Mouse (Mus musculus) midbrain, postnatal 0 days (tissue): ENCODE measurements around the gene 4933430I17Rik. TPM values are rescaled to one million over a fixed set of nuclear protein-coding genes. Genes with fewer than 3 reads are reported as not detected.

ENCODE experiments used
- ATAC-seq: fragments of 200-750 bp; cut with Nextera tagmentation; 2 replicates; pipeline ENCODE4 v1.8.0; 2017; ENCODE audit warnings: moderate number of reproducible peaks, mild to moderate bottlenecking, moderate TSS enrichment, moderate library complexity; ENCODE audit not compliant: low FRiP score
- DNase-seq: peaks from one replicate; pipeline ENCODE4 v3.0.0-alpha.2; 2015; ENCODE audit warnings: low spot score
- H3K27ac ChIP-seq: fragments of 300-500 bp; sonication (generic); 2 replicates; pipeline ENCODE4 v1.5.1; 2014; ENCODE audit warnings: low read depth, mild to moderate bottlenecking, low read length, mixed read lengths
- H3K27me3 ChIP-seq: fragments of 300-500 bp; sonication (generic); 2 replicates; pipeline ENCODE4 v1.6.1; 2014; ENCODE audit warnings: low read length, control low read depth, mixed read lengths; ENCODE audit not compliant: insufficient read depth
- H3K36me3 ChIP-seq: fragments of 300-500 bp; sonication (generic); 2 replicates; pipeline ENCODE4 v1.6.1; 2014; ENCODE audit warnings: low read length, control low read depth, mixed read lengths; ENCODE audit not compliant: insufficient read depth
- H3K4me1 ChIP-seq: fragments of 300-500 bp; sonication (generic); 2 replicates; pipeline ENCODE4 v1.6.1; 2014; ENCODE audit warnings: mild to moderate bottlenecking, control low read depth, antibody characterized with exemption, low read length, mixed read lengths; ENCODE audit not compliant: insufficient read depth
- H3K4me2 ChIP-seq: fragments of 300-500 bp; sonication (generic); 2 replicates; pipeline ENCODE4 v1.6.1; 2014; ENCODE audit warnings: low read depth, mild to moderate bottlenecking, low read length, mixed read lengths; ENCODE audit not compliant: poor library complexity, severe bottlenecking
- H3K4me3 ChIP-seq: fragments of 300-500 bp; sonication (generic); 2 replicates; pipeline ENCODE4 v1.5.1; 2014; ENCODE audit warnings: low read depth, mild to moderate bottlenecking, low read length, moderate library complexity
- H3K9ac ChIP-seq: fragments of 300-500 bp; sonication (generic); replicated peaks from 2 replicates; pipeline ENCODE4 v1.6.1; 2014; ENCODE audit warnings: mild to moderate bottlenecking, low read length, moderate library complexity, mixed read lengths; ENCODE audit not compliant: poor library complexity, severe bottlenecking
- H3K9me3 ChIP-seq: fragments of 300-500 bp; sonication (generic); 2 replicates; pipeline ENCODE4 v1.6.1; 2016; ENCODE audit warnings: low read length, control low read depth
- CTCF ChIP-seq: IDR thresholded peaks from 2 replicates; pipeline ENCODE4 v1.5.1; 2016; ENCODE audit warnings: antibody characterized with exemption, mild to moderate bottlenecking
- WGBS: fragments of 180-500 bp; shearing (Covaris S2); extraction: QIAGEN DNeasy Blood & Tissue Kit; methylation state at CpG from one replicate; pipeline ENCODE4 v1.1.7; 2014; 5-methylcytosine and 5-hydroxymethylcytosine counted together
- polyA plus RNA-seq: library from polyadenylated mRNA; unstranded; fragments of >200 nt; fragmentation: Nextera tagmentation; extraction: Ambion mirVana; gene quantifications from 2 replicates; pipeline ENCODE4 v1.2.1, GENCODE M21; 2015
- total RNA-seq: library from RNA; depleted of rRNA; stranded (reverse); fragments of >200 nt; gene quantifications from 2 replicates; pipeline ENCODE4 v1.2.3, GENCODE M21; 2014

4933430I17Rik gene
- total and polyA plus RNA-seq, 2 experiments from 2014 or later, result 0.38 to 0.80 TPM

- no peak for TF ChIP-seq CTCF
- 90% methylated on average over 2 of the region's 2 CpGs for WGBS
- no peaks in the 10 kb centered on the region for H3K36me3 ChIP-seq
- H3K4me3 ChIP-seq, result no peak overlapping the region
- ATAC-seq (no peak), DNase-seq (no peak)
- H3K27ac ChIP-seq, result no peak overlapping the region
- no peaks in the 10 kb centered on the region for H3K9me3 ChIP-seq
- H3K9ac ChIP-seq, result no peak overlapping the region
- no peak overlapping the region for H3K4me2 ChIP-seq
- no peaks in the 10 kb centered on the region for H3K27me3 ChIP-seq
- peaks cover 11% of the 10 kb centered on the region for H3K4me1 ChIP-seq
These were observed 4.2 kb upstream of the 4933430I17Rik start for GRCm38 (mm10) chr4:62520892-62521400.

GRCm38 (mm10) chr4:62525489-62525811 lies 281 bp downstream of the 4933430I17Rik start:
- Histone ChIP-seq H3K4me1 (no peaks in the 10 kb centered on the region), H3K9ac (peak overlapping the region; percentile 66), H3K36me3 (no peaks in the 10 kb centered on the region), H3K27me3 (no peaks in the 10 kb centered on the region), H3K4me3 (peak overlapping the region; percentile 59), H3K9me3 (no peaks in the 10 kb centered on the region), H3K27ac (no peak overlapping the region; the same call in 1 of the 2 replicates), H3K4me2 (peak overlapping the region; percentile 67)
- 2% methylated on average over 10 of the region's 10 CpGs for WGBS
- no peak for TF ChIP-seq CTCF
- no peak for DNase-seq
- ATAC-seq, result no peak

- H3K4me1 ChIP-seq, result no peaks in the 10 kb centered on the region
- no peak for TF ChIP-seq CTCF
- no peak overlapping the region for H3K4me3 ChIP-seq
- no peaks in the 10 kb centered on the region for H3K9me3 ChIP-seq
- no peaks in the 10 kb centered on the region for H3K36me3 ChIP-seq
- no peak overlapping the region for H3K27ac ChIP-seq
- no peak for DNase-seq
- no peak overlapping the region for H3K4me2 ChIP-seq
- no peaks in the 10 kb centered on the region for H3K27me3 ChIP-seq
- WGBS, result 73% methylated on average over 2 of the region's 2 CpGs
- no peak overlapping the region for H3K9ac ChIP-seq
- no peak for ATAC-seq
These were observed 1.1 kb downstream of the 4933430I17Rik start for GRCm38 (mm10) chr4:62526256-62526655.

GRCm38 (mm10) chr4:62527655-62528054 lies 2.5 kb downstream of the 4933430I17Rik start:
- ATAC-seq (no peak), DNase-seq (no peak)
- Histone ChIP-seq H3K4me1 (no peaks in the 10 kb centered on the region), H3K27ac (no peak overlapping the region), H3K9me3 (no peaks in the 10 kb centered on the region), H3K27me3 (no peaks in the 10 kb centered on the region), H3K36me3 (no peaks in the 10 kb centered on the region), H3K4me2 (no peak overlapping the region), H3K4me3 (no peak overlapping the region), H3K9ac (no peak overlapping the region)
- 82% methylated on average over 4 of the region's 4 CpGs for WGBS
- TF ChIP-seq CTCF, result no peak

- no peaks in the 10 kb centered on the region for H3K27me3 ChIP-seq
- DNase-seq, result no peak
- 80% methylated on average over 6 of the region's 6 CpGs for WGBS
These were observed 8.6 kb downstream of the 4933430I17Rik start for GRCm38 (mm10) chr4:62533729-62534128.

GRCm38 (mm10) chr4:62541802-62542201 lies 16.6 kb downstream of the 4933430I17Rik start:
- no peaks in the 10 kb centered on the region for H3K9me3 ChIP-seq
- no peaks in the 10 kb centered on the region for H3K4me1 ChIP-seq
- no peaks in the 10 kb centered on the region for H3K27me3 ChIP-seq
- H3K4me2 ChIP-seq, result no peak overlapping the region
- H3K9ac ChIP-seq, result no peak overlapping the region
- TF ChIP-seq CTCF, result no peak
- H3K36me3 ChIP-seq, result no peaks in the 10 kb centered on the region
- ATAC-seq (no peak), DNase-seq (peak; percentile 41)
- 82% methylated on average over 3 of the region's 3 CpGs for WGBS
- H3K4me3 ChIP-seq, result no peak overlapping the region
- H3K27ac ChIP-seq, result no peak overlapping the region

More at GRCm38 (mm10) chr4:62533729-62534128, 8.6 kb downstream of the 4933430I17Rik start:
- H3K27ac ChIP-seq, result no peak overlapping the region
- no peak for ATAC-seq
- H3K4me1 ChIP-seq, result no peaks in the 10 kb centered on the region
- no peaks in the 10 kb centered on the region for H3K9me3 ChIP-seq
- no peaks in the 10 kb centered on the region for H3K36me3 ChIP-seq
- H3K9ac ChIP-seq, result no peak overlapping the region
- no peak overlapping the region for H3K4me2 ChIP-seq
- H3K4me3 ChIP-seq, result no peak overlapping the region
- TF ChIP-seq CTCF, result no peak
